In genomic region chr9:46228491-46228890, GRCm38 (mm10) we compare ENCODE assay signal across 15 mouse cellular contexts. TPM values are rescaled to one million over a fixed set of nuclear protein-coding genes. Genes with fewer than 3 reads are reported as not detected.
DNase-seq lines count a peak whose midpoint lies in the region; ATAC-seq and TF ChIP-seq lines count a peak whose summit lies in the region.
"Had no signal": no experiment of that assay in that cellular context is flagged by ENCODE, and none has a peak within 500 bp of the region (broad histone marks: within the 10 kb centered on the region; RNA-seq: fewer than 3 reads in every experiment).

Gene Apoa1, plus strand, starts transcription at chr9:46228580.

- no peak within 1 kb of the TSS for H3K27ac ChIP-seq in heart, embryonic 12.5 days (ENCODE audit: poor library complexity, severe bottlenecking)
- H3K27ac ChIP-seq in bone marrow, adult 2 months (ENCODE audit: control insufficient read depth, insufficient read depth, low read depth, low read length, poor library complexity) = no peak within 1 kb of the TSS
- peak within 1 kb of the TSS; percentile 99 for H3K27ac ChIP-seq in small intestine, adult 2 months (ENCODE audit: insufficient read depth, low read depth, low read length)
- H3K27ac ChIP-seq: embryonic facial prominence, embryonic 13.5 days; midbrain, embryonic 12.5 days had no signal

- no peak for ATAC-seq in heart, embryonic 12.5 days (ENCODE audit: insufficient number of reproducible peaks, low FRiP score)
- ATAC-seq: forebrain, embryonic 16.5 days had no signal

- peaks cover 11% of the 10 kb centered on the region for H3K4me1 ChIP-seq in heart, embryonic 12.5 days (replicated peaks)
- H3K4me1 ChIP-seq in bone marrow, adult 2 months (ENCODE audit: control insufficient read depth, insufficient read depth, low read length) = no peaks in the 10 kb centered on the region; the same call in 1 of the 2 replicates
- H3K4me1 ChIP-seq in small intestine, adult 2 months (ENCODE audit: control insufficient read depth, insufficient read depth, insufficient read length, low read length) = peaks cover 36% of the 10 kb centered on the region

- peaks cover 18% of the 10 kb centered on the region; the same call in 1 of the 2 replicates for H3K27me3 ChIP-seq in heart, embryonic 12.5 days (replicated peaks)
- no peaks in the 10 kb centered on the region for H3K27me3 ChIP-seq in small intestine, adult 2 months (ENCODE audit: control insufficient read depth, insufficient read depth, low read length)

- H3K9ac ChIP-seq in heart, embryonic 12.5 days = no peak within 1 kb of the TSS

- intact Hi-C loops in left cerebral cortex, postnatal 25 days (cut with DNase I) = no loop called here

- H3K36me3 ChIP-seq in heart, embryonic 12.5 days = peaks cover 2% of the 10 kb centered on the region; the same call in 1 of the 2 replicates
- H3K36me3 ChIP-seq in small intestine, adult 2 months (ENCODE audit: control insufficient read depth, insufficient read depth, low read length) = peaks cover 22% of the 10 kb centered on the region

- DNase-seq in heart, adult 11 months = no peak
- no peak for DNase-seq in large intestine, adult 2 months (ENCODE audit: low read depth, low spot score)
- no peak for DNase-seq in left cerebral cortex, postnatal 25 days (ENCODE audit: low spot score in 2 of 2)
- no peak for DNase-seq in spleen, adult 18-20 months
- DNase-seq: gastrocnemius, postnatal 36 days; heart, postnatal 4 days; kidney, adult 11 months; lung, postnatal 14 days; right cerebral cortex, postnatal 25 days had no signal

- no peak for TF ChIP-seq CTCF in bone marrow, adult 2 months (IDR thresholded peaks at IDR 0.05; ENCODE audit: control insufficient read depth, insufficient read depth, low read length)
- no peak for TF ChIP-seq CTCF in small intestine, adult 2 months (IDR thresholded peaks at IDR 0.05; ENCODE audit: extremely low read depth, insufficient read length, insufficient replicate concordance, low read depth, low read length)

- no peak for TF ChIP-seq POLR2A in bone marrow, adult 2 months (IDR thresholded peaks at IDR 0.05; ENCODE audit: borderline replicate concordance, control insufficient read depth, low read depth, low read length)
- TF ChIP-seq POLR2A in small intestine, adult 2 months (IDR thresholded peaks at IDR 0.05; ENCODE audit: low read depth, low read length) = peak; percentile 93; the same call in 1 of the 2 replicates

- H3K9me3 ChIP-seq in heart, embryonic 12.5 days (replicated peaks) = no peaks in the 10 kb centered on the region
- H3K9me3 ChIP-seq: embryonic facial prominence, embryonic 13.5 days; midbrain, embryonic 12.5 days had no signal

- WGBS in heart, embryonic 12.5 days = 53% methylated on average over 9 of the region's 9 CpGs
- 71% methylated on average over 9 of the region's 9 CpGs for WGBS in bone marrow, adult 2 months
- WGBS in large intestine, adult 2 months = 37% methylated on average over 9 of the region's 9 CpGs
- WGBS in small intestine, adult 2 months = 29% methylated on average over 9 of the region's 9 CpGs

- H3K4me2 ChIP-seq in heart, embryonic 12.5 days = no peak within 1 kb of the TSS

- H3K4me3 ChIP-seq in heart, embryonic 12.5 days = no peak within 1 kb of the TSS
- H3K4me3 ChIP-seq in bone marrow, adult 2 months (replicated peaks; ENCODE audit: control insufficient read depth, low read depth, low read length) = no peak within 1 kb of the TSS
- peak within 1 kb of the TSS; percentile 78 for H3K4me3 ChIP-seq in small intestine, adult 2 months (ENCODE audit: low read depth, low read length)

RNA-seq across cellular contexts. Expression of gene Apoa1, which starts in this region (rescaled TPM):
- polyA plus RNA-seq in heart, embryonic 12.5 days (2016; fragmentation: Nextera tagmentation; extraction: Ambion mirVana) = 8.2 and 24.9 TPM in 2 replicates
- polyA plus RNA-seq in bone marrow, adult 2 months (2011; ENCODE audit: insufficient read depth, insufficient read length, low replicate concordance, missing spikeins) = 18.0 and 44.4 TPM in 2 replicates
- polyA plus RNA-seq in large intestine, adult 2 months (2012; rRNA removed) = 3,330 and 8,074 TPM in 2 replicates
- polyA plus RNA-seq in small intestine, adult 2 months (2012; rRNA removed) = 3,178 and 15,923 TPM in 2 replicates
- total RNA-seq in left cerebral cortex, postnatal 25 days (2021) = not detected

Comparison
In these comparisons a context has a peak if more than half of its experiments do, and no peak if none do; other contexts are left out.
1. RNA of gene Apoa1 (polyA plus RNA-seq): 3,178 to 15,923 TPM in small intestine, adult 2 months and 3,330 to 8,074 TPM in large intestine, adult 2 months; 18.0 to 44.4 TPM in bone marrow, adult 2 months and 8.2 to 24.9 TPM in heart, embryonic 12.5 days; every median in the first group is over 10 times any median in the second.